Mouse (Mus musculus): ENCODE measurements around the gene Idi1.
"Not testable (repeated sequence)": the region's sequence is repeated elsewhere in the genome, so short reads cannot be mapped to it uniquely, and the experiment has no call there.

The Idi1 gene

DNA sequence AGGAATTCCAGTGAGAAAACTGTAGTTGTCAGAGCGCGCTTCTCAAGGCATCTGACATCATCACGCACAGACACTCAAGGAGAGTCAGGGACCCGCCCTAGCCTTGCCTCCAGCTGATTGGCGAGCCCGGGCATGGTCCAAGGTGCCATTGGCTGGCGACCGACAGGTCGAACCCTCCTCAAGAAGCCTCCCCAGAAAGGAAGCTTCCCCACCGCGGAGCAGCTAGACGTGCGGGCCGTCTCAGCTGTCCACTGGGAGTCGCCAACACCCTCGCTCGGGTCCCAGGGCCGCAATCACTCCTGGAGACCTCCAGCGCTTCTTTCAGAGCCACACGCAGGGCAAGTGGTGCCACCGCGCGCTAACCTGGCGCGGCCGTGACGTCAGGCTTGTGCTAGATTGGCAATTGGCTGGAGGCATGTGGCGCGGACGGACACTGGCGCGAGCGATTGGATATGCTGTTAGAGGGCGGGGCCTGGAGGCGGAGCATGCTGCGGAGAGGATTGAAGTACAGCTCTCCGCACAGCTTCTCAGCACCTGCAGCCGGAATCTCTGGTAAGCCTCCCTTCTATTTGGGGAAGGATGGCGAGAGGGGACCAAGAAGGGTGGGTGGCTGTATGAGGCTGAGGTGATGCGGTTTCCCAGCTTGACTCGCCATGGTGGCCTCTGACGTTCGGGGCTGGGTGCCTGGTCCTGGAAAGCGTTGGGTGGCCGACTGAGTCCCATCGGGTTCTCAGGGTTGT is at the start of gene Idi1:
TSS of gene Idi1 (plus strand) at position 57 of the 740 bp plus-strand sequence.
- DNase-seq (ENCODE audit: low spot score), result peak; percentile 99

GRCm38 (mm10) chr13:8838394-8838793 is 46.9 kb upstream of the Idi1 start:
- no peak for DNase-seq (ENCODE audit: low spot score)

- DNase-seq (ENCODE audit: low spot score), result no peak
Observed at GRCm38 (mm10) chr13:8839111-8839510, 46.2 kb upstream of the Idi1 start.

DNA sequence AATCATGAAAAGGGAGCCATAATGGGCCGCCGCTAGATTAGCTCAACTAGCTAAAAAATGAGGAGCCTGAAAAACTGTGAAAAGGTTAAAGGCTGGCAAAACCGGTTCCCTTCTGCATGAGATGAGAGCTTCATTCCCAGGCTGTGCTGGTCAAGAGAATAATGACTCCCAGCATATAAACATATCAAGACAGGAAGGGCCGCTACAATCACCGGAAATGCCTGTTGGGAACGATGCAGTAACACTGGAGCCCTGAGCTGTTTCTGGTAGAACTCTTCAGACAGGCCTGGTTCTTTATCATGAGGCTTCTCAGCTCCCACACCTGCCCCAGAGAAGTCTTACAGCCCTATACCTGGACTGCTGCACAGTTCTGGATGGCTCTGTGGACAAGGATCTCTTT is 45.4 kb upstream of the Idi1 start:
- DNase-seq (ENCODE audit: low spot score), result no peak

GRCm38 (mm10) chr13:8840941-8841340 is 44.4 kb upstream of the Idi1 start:
- no peak for DNase-seq (ENCODE audit: low spot score)

- not testable (repeated sequence) for DNase-seq (ENCODE audit: low spot score)
Observed at GRCm38 (mm10) chr13:8841846-8842245, 43.5 kb upstream of the Idi1 start.

DNA sequence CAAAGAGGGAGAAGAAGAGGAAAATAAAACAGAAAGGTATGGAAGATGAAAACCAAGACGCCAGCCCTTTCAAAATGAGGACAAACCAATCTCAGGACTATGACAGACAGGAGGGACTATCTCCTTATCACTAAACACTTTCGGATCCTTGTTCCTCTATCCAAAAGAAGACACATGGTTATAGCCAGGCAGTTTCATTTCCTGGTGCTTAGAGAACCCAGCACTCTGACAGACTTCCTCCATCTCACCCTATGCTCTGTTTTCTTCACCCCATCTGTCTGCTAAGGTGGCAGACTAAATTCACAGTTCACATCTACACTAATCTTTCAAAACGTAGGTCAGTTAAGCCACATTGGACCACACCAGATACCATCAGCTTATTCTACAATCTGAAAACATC is 43.0 kb upstream of the Idi1 start:
- no peak for DNase-seq (ENCODE audit: low spot score)

DNA sequence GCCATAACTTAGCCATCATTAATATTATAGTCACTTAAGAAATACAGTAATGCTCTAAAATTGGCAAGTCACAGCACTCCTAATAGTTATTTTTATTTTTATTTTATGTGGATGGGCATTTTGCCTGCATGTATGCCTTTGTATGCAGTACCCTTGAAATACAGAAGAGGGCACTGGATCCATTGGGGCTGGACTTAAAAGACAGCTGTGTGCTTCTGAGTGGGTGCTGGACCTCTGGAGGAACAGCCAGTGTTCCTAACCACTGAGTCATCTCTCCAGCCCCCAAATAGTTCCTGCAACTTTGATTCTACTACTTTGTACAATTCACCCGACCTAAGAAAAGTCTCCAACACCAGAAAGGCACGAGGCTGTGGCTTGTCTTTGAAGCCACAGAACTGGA is 37.6 kb upstream of the Idi1 start:
- no peak for DNase-seq (ENCODE audit: low spot score)

- DNase-seq (ENCODE audit: low spot score), result no peak
Observed at GRCm38 (mm10) chr13:8849311-8849710, 36.0 kb upstream of the Idi1 start.

- no peak for DNase-seq (ENCODE audit: low spot score)
Observed at GRCm38 (mm10) chr13:8853424-8853823, 31.9 kb upstream of the Idi1 start.

GRCm38 (mm10) chr13:8854769-8855168 is 30.5 kb upstream of the Idi1 start:
- DNase-seq (ENCODE audit: low spot score), result no peak

- DNase-seq (ENCODE audit: low spot score), result no peak
Observed at GRCm38 (mm10) chr13:8858453-8858852, 26.8 kb upstream of the Idi1 start.

DNA sequence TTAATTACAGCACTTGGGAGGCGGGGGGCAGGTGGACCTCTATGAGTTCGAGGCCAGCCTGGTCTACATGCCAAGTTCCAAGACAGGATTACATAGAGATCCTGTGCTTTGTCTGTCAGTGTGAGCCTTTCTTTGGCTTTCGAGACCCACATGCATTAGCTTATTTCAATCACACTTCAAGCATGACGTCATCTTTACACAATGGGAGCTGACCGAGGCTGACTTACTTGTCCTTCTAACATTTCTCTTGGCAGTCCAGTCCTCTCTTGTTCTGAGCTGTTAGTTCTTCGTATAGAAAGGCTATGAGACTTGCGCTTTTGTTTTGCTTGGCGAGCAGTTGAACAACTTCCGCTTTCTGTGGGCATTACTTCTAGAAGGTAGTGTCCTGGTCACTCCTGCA is 24.4 kb upstream of the Idi1 start:
- DNase-seq (ENCODE audit: low spot score), result no peak

GRCm38 (mm10) chr13:8864990-8865389 is 20.3 kb upstream of the Idi1 start:
- no peak for DNase-seq (ENCODE audit: low spot score)

DNA sequence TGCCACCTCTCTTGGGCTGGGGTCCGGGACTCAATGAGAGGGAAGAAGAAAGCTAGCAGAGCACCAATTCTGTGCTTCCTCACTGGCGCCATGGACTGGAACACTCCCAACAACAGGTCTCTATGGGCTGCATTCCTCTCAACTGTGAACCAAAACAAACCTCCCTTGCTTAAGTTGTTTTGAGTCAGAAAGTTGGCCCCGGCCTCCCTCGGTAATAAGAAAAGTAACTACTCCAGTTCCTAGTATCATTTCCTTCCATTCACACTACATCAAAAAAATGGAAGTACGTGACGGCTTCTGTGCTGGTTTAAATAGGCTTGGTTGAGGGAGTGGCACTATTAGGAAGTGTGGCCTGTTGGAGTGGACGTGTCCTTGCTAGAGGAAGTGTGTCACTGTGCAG is 18.7 kb upstream of the Idi1 start:
- no peak for DNase-seq (ENCODE audit: low spot score)

GRCm38 (mm10) chr13:8869578-8870157 is 15.6 kb upstream of the Idi1 start:
- no peak for DNase-seq (ENCODE audit: low spot score)

GRCm38 (mm10) chr13:8870160-8870509 is 15.2 kb upstream of the Idi1 start:
- DNase-seq (ENCODE audit: low spot score), result peak; percentile 16

GRCm38 (mm10) chr13:8870510-8871313 is 14.6 kb upstream of the Idi1 start:
- peak; percentile 89 for DNase-seq (ENCODE audit: low spot score)

GRCm38 (mm10) chr13:8871314-8871962 is 13.9 kb upstream of the Idi1 start, which contains the start of gene Wdr37:
Wdr37 (minus strand) TSS chr13:8871909.
- DNase-seq (ENCODE audit: low spot score), result no peak

DNA sequence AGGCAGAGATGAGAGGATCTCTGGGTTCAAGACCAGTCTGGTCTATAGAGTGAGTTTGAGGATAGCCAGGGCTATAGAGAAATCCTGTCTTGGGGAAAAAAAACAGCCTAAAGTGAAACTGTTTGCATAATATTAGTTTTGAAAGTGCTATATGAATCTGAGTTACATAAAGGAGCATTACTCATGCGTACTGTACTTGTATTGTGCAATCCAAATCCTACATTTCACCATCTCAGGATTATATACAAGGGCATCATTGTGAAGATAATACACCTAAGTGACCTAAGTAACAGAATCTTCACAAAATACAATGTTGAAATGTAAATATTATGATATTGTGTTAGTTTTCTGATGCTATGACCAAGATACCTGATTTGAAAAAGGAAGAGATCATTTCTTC is 11.5 kb upstream of the Idi1 start:
- DNase-seq (ENCODE audit: low spot score), result no peak

GRCm38 (mm10) chr13:8881611-8882010 is 3.7 kb upstream of the Idi1 start:
- DNase-seq (ENCODE audit: low spot score), result no peak

- DNase-seq (ENCODE audit: low spot score), result not testable (repeated sequence)
Observed at GRCm38 (mm10) chr13:8883870-8884269, 1.4 kb upstream of the Idi1 start.

DNA sequence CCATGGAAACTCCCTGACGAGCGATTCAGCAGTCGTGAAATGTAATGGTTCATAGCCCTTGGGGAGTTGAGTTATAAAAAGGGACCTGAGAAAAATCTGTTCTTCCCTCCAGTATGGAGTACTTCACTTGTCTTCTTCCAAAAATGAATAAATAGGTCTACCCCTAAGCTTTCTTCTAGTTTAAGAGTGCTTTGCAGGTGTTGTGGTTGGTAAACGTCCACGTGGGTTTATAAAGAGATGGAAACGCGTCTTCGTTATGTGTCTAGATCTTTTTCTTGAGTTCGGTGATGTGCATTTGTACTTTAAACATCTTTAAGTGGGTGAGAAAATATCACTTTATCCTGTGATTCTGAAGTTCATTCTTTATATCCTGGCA is 872 bp downstream of the Idi1 start:
- DNase-seq (ENCODE audit: low spot score), result no peak

Data from yolk sac, embryonic 10.5 days (tissue).